ENCODE assay signal across 16 mouse cellular contexts in genomic region chr13:6632935-6633334, GRCm38 (mm10). TPM values are rescaled to one million over a fixed set of nuclear protein-coding genes. Genes with fewer than 3 reads are reported as not detected.
DNase-seq lines count a peak whose midpoint lies in the region; ATAC-seq and TF ChIP-seq lines count a peak whose summit lies in the region.
"Had no signal": no experiment of that assay in that cellular context is flagged by ENCODE, and none has a peak within 500 bp of the region (broad histone marks: within the 10 kb centered on the region; RNA-seq: fewer than 3 reads in every experiment).

No protein-coding gene starts in this region.

- DNase-seq in heart, postnatal 10 days = no peak
- DNase-seq in CD4-positive, CD25-positive, alpha-beta regulatory T cell, adult 2 months (ENCODE audit: low read depth, low spot score) = peak; percentile 40
- DNase-seq in naive thymus-derived CD4-positive, alpha-beta T cell, adult 2 months (ENCODE audit: low read depth) = peak; percentile 42
- no peak for DNase-seq in kidney, postnatal 10 days
- DNase-seq: cerebellum, postnatal 36 days; layer of hippocampus, postnatal 36 days; lung, adult 2 months; lung, postnatal 4 days had no signal

- intact Hi-C loops in heart, postnatal 10 days (cut with DNase I) = no loop called here

- peak overlapping the region; percentile 38 for H3K4me2 ChIP-seq in heart, embryonic 14.5 days (ENCODE audit: low read length)
- H3K4me2 ChIP-seq in forebrain, embryonic 12.5 days = no peak overlapping the region
- H3K4me2 ChIP-seq: kidney, embryonic 15.5 days; liver, embryonic 11.5 days; midbrain, embryonic 11.5 days had no signal

- no peak for ATAC-seq in heart, embryonic 14.5 days (ENCODE audit: insufficient number of reproducible peaks, insufficient read depth, low FRiP score, low read depth)
- no peak for ATAC-seq in forebrain, embryonic 12.5 days (ENCODE audit: low FRiP score)
- ATAC-seq: forebrain, embryonic 16.5 days; hindbrain, postnatal 0 days had no signal

- H3K9ac ChIP-seq in heart, embryonic 14.5 days (ENCODE audit: low read length) = peak overlapping the region; percentile 62
- no peak overlapping the region for H3K9ac ChIP-seq in forebrain, embryonic 12.5 days
- H3K9ac ChIP-seq: kidney, embryonic 15.5 days had no signal

- no peak for TF ChIP-seq POLR2A in bone marrow macrophage, adult 2 months (IDR thresholded peaks at IDR 0.05; ENCODE audit: borderline replicate concordance, low read depth, low read length)

- H3K27me3 ChIP-seq in heart, embryonic 14.5 days (ENCODE audit: control insufficient read depth, insufficient read depth, low read length) = no peaks in the 10 kb centered on the region
- no peaks in the 10 kb centered on the region for H3K27me3 ChIP-seq in forebrain, embryonic 12.5 days
- H3K27me3 ChIP-seq: kidney, embryonic 15.5 days had no signal

- TF ChIP-seq CTCF in bone marrow macrophage, adult 2 months (IDR thresholded peaks at IDR 0.05; ENCODE audit: low read depth, low read length) = no peak

- H3K36me3 ChIP-seq in heart, embryonic 14.5 days (ENCODE audit: control insufficient read depth, insufficient read depth, low read length) = no peaks in the 10 kb centered on the region; the same call in none of the 2 replicates
- no peaks in the 10 kb centered on the region for H3K36me3 ChIP-seq in forebrain, embryonic 12.5 days (replicated peaks)
- H3K36me3 ChIP-seq: kidney, embryonic 15.5 days had no signal

- no peaks in the 10 kb centered on the region for H3K9me3 ChIP-seq in heart, embryonic 14.5 days (ENCODE audit: control insufficient read depth, low read length)
- no peaks in the 10 kb centered on the region for H3K9me3 ChIP-seq in forebrain, embryonic 12.5 days
- H3K9me3 ChIP-seq: kidney, embryonic 15.5 days had no signal

- H3K4me3 ChIP-seq in heart, embryonic 14.5 days (ENCODE audit: control insufficient read depth in 1 of 2, insufficient read depth in 1 of 2, low read depth in 1 of 2, low read length in 2 of 2) = no peak overlapping the region
- H3K4me3 ChIP-seq in bone marrow macrophage, adult 2 months (ENCODE audit: insufficient read depth, low read length) = no peak overlapping the region
- no peak overlapping the region for H3K4me3 ChIP-seq in forebrain, embryonic 12.5 days (replicated peaks)
- H3K4me3 ChIP-seq: kidney, embryonic 15.5 days had no signal

- H3K4me1 ChIP-seq in heart, embryonic 14.5 days (ENCODE audit: control insufficient read depth in 2 of 2, insufficient read depth in 2 of 2, low read length in 2 of 2) = peaks cover 52 to 85% of the 10 kb centered on the region in 2 experiments
- peaks cover 74% of the 10 kb centered on the region for H3K4me1 ChIP-seq in bone marrow macrophage, adult 2 months (ENCODE audit: control insufficient read depth, insufficient read depth, low read length)
- peaks cover 4% of the 10 kb centered on the region; the same call in 1 of the 2 replicates for H3K4me1 ChIP-seq in forebrain, embryonic 12.5 days

- WGBS in heart, embryonic 14.5 days = 39% methylated on average over 4 of the region's 4 CpGs
- 76% methylated on average over 4 of the region's 4 CpGs for WGBS in forebrain, embryonic 12.5 days

- H3K27ac ChIP-seq in heart, embryonic 14.5 days (replicated peaks in 1 of 2; ENCODE audit: control insufficient read depth in 1 of 2, insufficient read depth in 1 of 2, low read depth in 2 of 2, low read length in 2 of 2) = peak overlapping the region; percentile 89 to 92
- peak overlapping the region; percentile 14 for H3K27ac ChIP-seq in bone marrow macrophage, adult 2 months (ENCODE audit: insufficient read depth, low read depth, low read length)
- H3K27ac ChIP-seq in forebrain, embryonic 12.5 days = no peak overlapping the region
- H3K27ac ChIP-seq: hindbrain, postnatal 0 days; kidney, embryonic 15.5 days had no signal

RNA-seq across cellular contexts. Expression of gene Pfkp, which starts 15.6 kb away (rescaled TPM):
- 187 and 197 TPM in 2 replicates for polyA plus RNA-seq in heart, embryonic 14.5 days (2014; fragmentation: Nextera tagmentation; extraction: Ambion mirVana)
- total RNA-seq in heart, postnatal 10 days (2021) = 10 to 100 TPM; 67.3 to 78.2 TPM
- polyA plus RNA-seq in bone marrow macrophage, adult 2 months (2012; ENCODE audit: insufficient read depth, insufficient read length, missing spikeins) = 35.8 and 49.3 TPM in 2 replicates
- polyA plus RNA-seq in forebrain, embryonic 12.5 days (2016; fragmentation: Nextera tagmentation; extraction: Ambion mirVana) = 29.6 and 30.1 TPM in 2 replicates

Comparison
In these comparisons a context has a peak if more than half of its experiments do, and no peak if none do; other contexts are left out.
1. DNase-seq: peak in CD4-positive, CD25-positive, alpha-beta regulatory T cell, adult 2 months (single experiment) and naive thymus-derived CD4-positive, alpha-beta T cell, adult 2 months (single experiment); none in heart, postnatal 10 days (0 of 2) and kidney, postnatal 10 days (single experiment).